Mouse (Mus musculus) brown adipose tissue, adult 24 weeks (tissue): ENCODE measurements around the gene Ipo8. TPM values are rescaled to one million over a fixed set of nuclear protein-coding genes. Genes with fewer than 3 reads are reported as not detected.

Experiments used
- H3K27ac ChIP-seq: fragments of 200-500 bp; replicated peaks from 2 replicates; pipeline ENCODE4 v1.5.1; 2012; ENCODE audit warnings: low read depth, mild to moderate bottlenecking, low read length
- H3K4me1 ChIP-seq: fragments of 200-500 bp; 2 replicates; pipeline ENCODE4 v1.6.1; 2012; ENCODE audit warnings: low read length, mixed read lengths; ENCODE audit not compliant: control insufficient read depth, insufficient read depth, insufficient read length
- H3K4me3 ChIP-seq: fragments of 200-500 bp; 2 replicates; pipeline ENCODE4 v1.5.1; 2012; ENCODE audit warnings: low read depth, mild to moderate bottlenecking, low read length, moderate library complexity; ENCODE audit not compliant: insufficient read depth
- polyA plus RNA-seq: library from polyadenylated mRNA; stranded (reverse); fragments of >200 nt; gene quantifications from 2 replicates; pipeline ENCODE4 v1.2.4, GENCODE M21; 2012; ENCODE audit not compliant: missing spikeins, insufficient read depth, insufficient read length

Ipo8 gene
- polyA plus RNA-seq, 1 experiment = 22.2 TPM

GRCm38 (mm10) chr6:148727871-148728524 lies 103.3 kb downstream of the Ipo8 start:
- H3K4me3 ChIP-seq = no peak overlapping the region
- no peaks in the 10 kb centered on the region for H3K4me1 ChIP-seq
- H3K27ac ChIP-seq = no peak overlapping the region

GRCm38 (mm10) chr6:148724453-148724852 lies 106.8 kb downstream of the Ipo8 start:
- Histone ChIP-seq H3K4me1 (no peaks in the 10 kb centered on the region), H3K27ac (no peak overlapping the region), H3K4me3 (no peak overlapping the region)

Other genes starting within 250 kb of the Ipo8 start
- gene Caprin2, start 64.8 kb upstream of the Ipo8 start, polyA plus RNA-seq = 3.3 and 5.3 TPM in 2 replicates
- 1.3 and 2.3 TPM in 2 replicates for gene Sinhcaf, start 115.0 kb upstream of the Ipo8 start, polyA plus RNA-seq